Mouse (Mus musculus) lung, adult 2 months (tissue): ENCODE data around the gene Hmgn5.

Experiments
- CTCF ChIP-seq: fragments of 200-500 bp; IDR thresholded peaks from 2 replicates; pipeline ENCODE4 v1.5.1; 2011; ENCODE audit warnings: mild to moderate bottlenecking, low read length, control low read depth; ENCODE audit not compliant: insufficient read depth
- POLR2A ChIP-seq: fragments of 200-500 bp; IDR thresholded peaks from 2 replicates; pipeline ENCODE4 v1.6.1; 2011; ENCODE audit warnings: low read depth, mild to moderate bottlenecking, control low read depth, low read length, borderline replicate concordance; ENCODE audit errors: extremely low read depth

GRCm38 (mm10) chrX:109012371-109013031 lies 703 bp downstream of the Hmgn5 start:
- TF ChIP-seq CTCF (0 out of 2 replicates have a peak, but pooled peaks have one; percentile 13), POLR2A (no peak)
